Mouse (Mus musculus): ENCODE results near the gene Gm8122. TPM values are rescaled to one million over a fixed set of nuclear protein-coding genes. Genes with fewer than 3 reads are reported as not detected.

Gm8122 gene
- not detected for total RNA-seq (2023)

DNA sequence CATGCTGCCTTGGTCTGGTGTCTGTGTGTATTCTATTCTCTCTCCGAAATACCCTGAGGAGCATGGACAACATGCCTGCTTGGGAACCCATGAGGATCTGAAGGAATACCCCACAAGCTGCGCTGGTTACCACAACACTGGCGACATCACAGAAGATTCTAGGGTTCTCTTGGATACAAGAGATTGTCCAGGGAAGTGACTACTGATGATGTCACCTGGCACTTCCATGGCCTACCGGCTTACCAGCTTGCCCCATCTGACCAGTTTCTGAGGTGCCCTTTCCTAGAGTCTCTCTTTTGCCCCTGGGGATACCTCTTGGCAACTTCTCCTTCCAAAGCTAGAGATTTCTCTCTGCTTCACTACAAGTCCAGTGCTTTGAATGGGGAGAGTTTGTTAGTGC is at the start of gene Gm8122:
Gene Gm8122 (minus strand): TSS at position 101 of the 400 bp plus-strand sequence.

DNA sequence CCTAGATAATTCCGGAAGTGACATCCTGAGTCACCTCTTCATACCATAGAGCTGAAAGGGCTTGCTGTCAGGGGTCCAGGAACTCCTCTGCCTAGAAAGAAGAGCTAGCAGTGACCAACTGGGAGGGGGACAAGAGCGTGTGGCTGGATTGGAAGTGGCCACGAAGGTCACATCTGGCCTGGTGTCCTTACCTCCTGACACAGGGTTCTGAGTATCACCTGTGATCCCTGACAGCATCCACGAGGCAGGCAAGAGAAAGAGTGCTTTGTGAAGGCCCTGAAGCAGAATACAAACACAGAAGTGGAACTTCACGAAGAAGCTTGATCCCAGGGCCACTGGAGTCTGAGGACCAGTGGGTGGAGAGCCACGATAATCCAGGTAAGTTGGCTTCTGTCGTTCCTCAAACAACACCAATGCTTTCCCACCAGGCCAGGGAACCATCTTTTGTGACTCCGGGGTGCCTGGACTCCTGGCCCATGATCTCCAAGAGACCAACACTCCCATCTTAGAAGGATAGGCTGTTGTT is 39.9 kb upstream of the Gm8122 start, which contains the start of gene Gm9732:
Gene Gm9732 (plus strand): TSS at position 51 of the 526 bp plus-strand sequence.

DNA sequence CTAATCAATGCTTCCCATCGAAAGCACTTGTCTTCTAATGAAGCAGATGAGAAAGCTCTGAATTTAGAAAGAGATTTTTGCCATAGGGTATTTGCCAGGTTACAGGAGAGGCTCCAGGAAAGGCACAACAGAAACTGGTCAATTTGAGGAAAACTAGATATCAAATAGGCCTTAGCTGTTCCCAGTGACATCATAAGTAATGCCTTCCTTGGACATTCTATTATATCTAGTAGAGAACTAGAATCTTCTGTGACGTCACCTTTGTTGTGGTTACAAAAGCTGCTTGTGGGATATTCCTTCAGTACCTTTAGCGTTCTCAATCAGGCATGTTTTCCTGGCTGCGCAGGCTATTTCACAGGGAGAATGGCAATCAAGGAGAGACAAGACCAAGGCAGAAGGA is 23.2 kb upstream of the Gm8122 start, which contains the start of gene Gm8126:
Gene Gm8126 (plus strand): TSS at position 301 of the 400 bp plus-strand sequence.

Other genes with a start within 250 kb of the Gm8122 start
- not detected for gene Gm8082, start 241.7 kb downstream of the Gm8122 start, total RNA-seq (2023)
- gene Gm10376, start 219.7 kb downstream of the Gm8122 start, total RNA-seq (2023) = not detected
- gene Gm8094, start 158.7 kb downstream of the Gm8122 start, total RNA-seq (2023) = not detected
- not detected for gene Gm8104, start 134.7 kb downstream of the Gm8122 start, total RNA-seq (2023)
- gene Gm7233, start 55.4 kb downstream of the Gm8122 start, total RNA-seq (2023) = not detected
- gene Gm8126, start 23.3 kb upstream of the Gm8122 start, total RNA-seq (2023) = not detected
- not detected for gene Gm9732, start 39.7 kb upstream of the Gm8122 start, total RNA-seq (2023)
- not detected for gene Gm8127, start 58.5 kb upstream of the Gm8122 start, total RNA-seq (2023)
- gene 1700001F09Rik, start 112.5 kb upstream of the Gm8122 start, total RNA-seq (2023) = not detected
- not detected for gene Gm8138, start 181.0 kb upstream of the Gm8122 start, total RNA-seq (2023)

Measured in T-cell, adult 66 days (primary cell).